14 mouse cellular contexts compared by ENCODE assay signal in the genomic region with DNA sequence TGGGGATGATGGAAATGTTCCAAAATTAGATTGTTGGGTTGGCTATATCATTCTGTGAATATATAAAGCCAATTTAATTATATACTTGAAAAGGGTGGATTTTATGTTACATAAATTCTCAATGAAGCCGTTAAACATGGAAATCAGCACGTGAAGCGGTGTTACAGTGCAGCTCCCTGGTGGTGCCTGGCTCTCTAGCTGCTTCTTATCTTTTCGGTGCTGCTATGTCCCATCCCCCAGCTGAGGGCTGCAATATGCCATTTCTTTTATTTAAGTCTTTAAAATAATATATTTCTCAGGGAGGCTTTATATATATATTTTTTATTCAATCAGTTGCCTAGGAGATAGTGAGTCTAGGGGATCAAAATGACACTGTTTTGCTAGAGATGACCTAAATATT.
"Had no signal": no experiment of that assay in that cellular context is flagged by ENCODE, and none has a peak within 500 bp of the region (broad histone marks: within the 10 kb centered on the region; RNA-seq: fewer than 3 reads in every experiment).

No protein-coding gene starts in this region.

- H3K27ac ChIP-seq: layer of hippocampus, adult 2 months; limb, embryonic 12.5 days; liver, embryonic 13.5 days; lung, embryonic 15.5 days; macrophage; stomach, embryonic 15.5 days had no signal

- DNase-seq: kidney, adult 18-20 months; kidney, postnatal 10 days; kidney, postnatal 4 days; liver; liver, embryonic 13.5 days; liver, postnatal 0 days; lung, postnatal 14 days; right cerebral cortex, postnatal 14 days; thymus, postnatal 36 days had no signal

- H3K9ac ChIP-seq: limb, embryonic 12.5 days; liver, embryonic 13.5 days; liver, postnatal 0 days; lung, embryonic 15.5 days; stomach, embryonic 15.5 days had no signal

- H3K27me3 ChIP-seq: liver, embryonic 13.5 days; lung, embryonic 15.5 days; stomach, embryonic 15.5 days had no signal

- H3K4me1 ChIP-seq: limb, embryonic 12.5 days; liver, embryonic 13.5 days; lung, embryonic 15.5 days; stomach, embryonic 15.5 days had no signal

- H3K9me3 ChIP-seq: limb, embryonic 12.5 days; liver, embryonic 13.5 days; lung, embryonic 15.5 days; stomach, embryonic 15.5 days had no signal

- H3K4me3 ChIP-seq: layer of hippocampus, adult 2 months; limb, embryonic 12.5 days; liver, embryonic 13.5 days; lung, embryonic 15.5 days; stomach, embryonic 15.5 days had no signal

- ATAC-seq: liver, postnatal 0 days had no signal

- H3K4me2 ChIP-seq: limb, embryonic 12.5 days; liver, embryonic 13.5 days; lung, embryonic 15.5 days; stomach, embryonic 15.5 days had no signal

- H3K36me3 ChIP-seq: limb, embryonic 12.5 days; liver, embryonic 13.5 days; lung, embryonic 15.5 days; stomach, embryonic 15.5 days had no signal
